Mouse (Mus musculus): ENCODE data around the gene Atxn1.

- TF ChIP-seq POLR2A (IDR thresholded peaks at IDR 0.05; ENCODE audit: low read depth, low read length) (no peak), CTCF (IDR thresholded peaks at IDR 0.05; ENCODE audit: extremely low read depth, insufficient read length, insufficient replicate concordance, low read depth, low read length) (no peak)
These were observed 59.9 kb downstream of the Atxn1 start for GRCm38 (mm10) chr13:45904955-45905354.
